Mouse (Mus musculus) layer of hippocampus, adult 11-12 months (tissue): ENCODE measurements at regions not wholly inside any gene's neighbourhood (a gene's known extent, or its start where the extent isn't known, plus 50 kb on each side); places are given as distances from the start of the nearest gene placed in this dataset.
"Not testable (repeated sequence)": the region's sequence is repeated elsewhere in the genome, so short reads cannot be mapped to it uniquely, and the experiment has no call there.

Experiments used
- DNase-seq: peaks from one replicate; pipeline ENCODE4 v3.0.0; 2022; ENCODE audit warnings: low spot score

GRCm38 (mm10) chr16:55519646-55520045, 221.9 kb upstream of the Zpld1 start:
- no peak for DNase-seq

GRCm38 (mm10) chr16:55516994-55517393, 219.2 kb upstream of the Zpld1 start:
- DNase-seq = no peak

- no peak for DNase-seq
Observed at GRCm38 (mm10) chr16:55515228-55515696, 217.5 kb upstream of the Zpld1 start.

GRCm38 (mm10) chr16:55514448-55515200, 216.8 kb upstream of the Zpld1 start:
- DNase-seq = no peak

- no peak for DNase-seq
Observed at GRCm38 (mm10) chr16:55504796-55505413, 207.1 kb upstream of the Zpld1 start.

- DNase-seq = no peak
Observed at GRCm38 (mm10) chr16:55504274-55504673, 206.5 kb upstream of the Zpld1 start.

- no peak for DNase-seq
Observed at GRCm38 (mm10) chr16:55503273-55503672, 205.5 kb upstream of the Zpld1 start.

- not testable (repeated sequence) for DNase-seq
Observed at GRCm38 (mm10) chr16:55499831-55500230, 202.0 kb upstream of the Zpld1 start.

- no peak for DNase-seq
Observed at GRCm38 (mm10) chr16:55495051-55495450, 197.3 kb upstream of the Zpld1 start.

- DNase-seq = no peak
Observed at GRCm38 (mm10) chr16:55494162-55494561, 196.4 kb upstream of the Zpld1 start.

- DNase-seq = no peak
Observed at GRCm38 (mm10) chr16:55492111-55492510, 194.3 kb upstream of the Zpld1 start.

- no peak for DNase-seq
Observed at GRCm38 (mm10) chr16:55484391-55484790, 186.6 kb upstream of the Zpld1 start.

- no peak for DNase-seq
Observed at GRCm38 (mm10) chr16:55480745-55481144, 183.0 kb upstream of the Zpld1 start.

GRCm38 (mm10) chr16:55480304-55480703, 182.5 kb upstream of the Zpld1 start:
- DNase-seq = no peak

- peak; percentile 78 for DNase-seq
Observed at GRCm38 (mm10) chr16:55476544-55477208, 178.9 kb upstream of the Zpld1 start.

- no peak for DNase-seq
Observed at GRCm38 (mm10) chr16:55474950-55475525, 177.3 kb upstream of the Zpld1 start.

- no peak for DNase-seq
Observed at GRCm38 (mm10) chr16:55471396-55471795, 173.6 kb upstream of the Zpld1 start.

- DNase-seq = no peak
Observed at GRCm38 (mm10) chr16:55470721-55471120, 172.9 kb upstream of the Zpld1 start.

- no peak for DNase-seq
Observed at GRCm38 (mm10) chr16:55469703-55470102, 171.9 kb upstream of the Zpld1 start.

GRCm38 (mm10) chr16:55468833-55469458, 171.2 kb upstream of the Zpld1 start:
- peak; percentile 92 for DNase-seq

GRCm38 (mm10) chr16:55460519-55460918, 162.7 kb upstream of the Zpld1 start:
- no peak for DNase-seq

- DNase-seq = no peak
Observed at GRCm38 (mm10) chr16:55447581-55447980, 149.8 kb upstream of the Zpld1 start.
